Mouse (Mus musculus) megakaryocyte, embryonic 14.5 days (primary cell): ENCODE results near the gene H2-T23. TPM values are rescaled to one million over a fixed set of nuclear protein-coding genes. Genes with fewer than 3 reads are reported as not detected.
"Not testable (repeated sequence)": the region's sequence is repeated elsewhere in the genome, so short reads cannot be mapped to it uniquely, and the experiment has no call there.

ENCODE experiments used
- H3K27me3 ChIP-seq: replicated peaks from 2 replicates; pipeline ENCODE3; 2012; ENCODE audit warnings: inconsistent platforms
- H3K36me3 ChIP-seq: replicated peaks from 2 replicates; pipeline ENCODE3; 2012; ENCODE audit warnings: low read length, inconsistent platforms, mixed read lengths
- H3K4me1 ChIP-seq: 2 replicates; pipeline ENCODE4 v1.6.1; 2012; ENCODE audit warnings: inconsistent platforms
- H3K4me3 ChIP-seq: replicated peaks from 2 replicates; pipeline ENCODE3; 2012; ENCODE audit warnings: moderate library complexity, mild to moderate bottlenecking, inconsistent platforms
- H3K9me3 ChIP-seq: 2 replicates; pipeline ENCODE4 v1.6.1; 2012; ENCODE audit warnings: inconsistent platforms
- FLI1 ChIP-seq: IDR thresholded peaks from 2 replicates; pipeline ENCODE4 v1.6.1; 2012; ENCODE audit warnings: low read length, inconsistent platforms, mixed read lengths
- GATA1 ChIP-seq: IDR thresholded peaks from 3 replicates; pipeline ENCODE4 v1.6.1; 2012; ENCODE audit warnings: mixed read lengths, low read length, inconsistent platforms, borderline replicate concordance
- polyA plus RNA-seq: library from polyadenylated mRNA; stranded (reverse); fragments of >175 nt; gene quantifications from 2 replicates; pipeline ENCODE4 v1.2.3, GENCODE M21; 2012; ENCODE audit warnings: low replicate concordance; ENCODE audit not compliant: insufficient read depth

Gene H2-T23
- polyA plus RNA-seq = 13.8 and 44.0 TPM in 2 replicates

DNA sequence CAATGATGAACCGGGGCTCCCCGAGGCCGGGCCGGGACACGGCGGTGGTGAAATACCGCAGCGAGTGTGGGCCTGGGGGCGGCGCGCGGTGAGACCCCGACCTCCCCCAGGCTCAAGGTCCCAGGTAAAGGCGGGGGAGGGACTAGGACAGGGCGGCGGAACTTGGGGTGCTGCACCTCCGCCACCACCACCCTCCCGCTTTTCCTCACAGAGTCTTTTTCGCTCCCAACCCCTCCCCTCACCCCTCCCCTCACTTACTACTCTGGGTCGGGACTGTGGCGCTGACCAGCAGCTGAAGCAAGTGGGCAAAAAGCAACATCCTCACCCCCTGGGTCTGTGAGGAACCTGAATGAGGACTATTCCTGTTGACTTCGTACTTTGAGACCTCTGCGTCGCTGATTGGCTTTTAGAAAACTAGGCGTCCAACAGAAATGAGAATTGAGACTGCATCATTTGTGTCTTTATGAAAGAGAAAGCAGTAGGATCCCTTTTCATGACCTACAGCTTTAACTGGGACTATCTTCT is at the start of gene H2-T23:
Gene H2-T23, minus strand, starts transcription at position 505 of the 525 bp plus-strand sequence.
- H3K27me3 ChIP-seq, H3K9me3 ChIP-seq: not testable (repeated sequence)
- Histone ChIP-seq H3K4me3 (peak within 1 kb of the TSS; percentile 92), H3K36me3 (peaks cover 18% of the 10 kb centered on the region), H3K4me1 (peaks cover 33% of the 10 kb centered on the region)

DNA sequence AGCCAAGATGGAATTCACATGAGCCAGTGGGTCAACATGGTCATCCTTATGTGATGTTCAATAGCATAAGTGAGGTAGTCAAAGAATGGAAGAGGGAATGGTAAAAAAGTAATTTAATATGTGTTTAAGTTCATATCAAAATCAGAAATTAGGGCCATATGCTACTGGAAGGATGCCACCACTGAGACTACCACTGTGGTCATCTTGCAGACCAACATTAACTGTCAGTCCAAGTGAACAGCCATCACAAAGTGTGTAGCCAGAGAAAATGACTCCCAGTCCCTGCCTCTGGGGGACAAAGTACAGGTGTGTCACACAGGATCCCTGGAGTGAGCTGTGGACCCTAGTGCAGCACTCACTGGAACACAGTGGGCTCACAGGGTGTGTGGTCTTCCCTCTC is 49.2 kb upstream of the H2-T23 start:
- not testable (repeated sequence) for H3K36me3 ChIP-seq, H3K4me3 ChIP-seq, H3K9me3 ChIP-seq
- H3K4me1 ChIP-seq = peaks cover 14% of the 10 kb centered on the region
- H3K27me3 ChIP-seq = peaks cover 42% of the 10 kb centered on the region

DNA sequence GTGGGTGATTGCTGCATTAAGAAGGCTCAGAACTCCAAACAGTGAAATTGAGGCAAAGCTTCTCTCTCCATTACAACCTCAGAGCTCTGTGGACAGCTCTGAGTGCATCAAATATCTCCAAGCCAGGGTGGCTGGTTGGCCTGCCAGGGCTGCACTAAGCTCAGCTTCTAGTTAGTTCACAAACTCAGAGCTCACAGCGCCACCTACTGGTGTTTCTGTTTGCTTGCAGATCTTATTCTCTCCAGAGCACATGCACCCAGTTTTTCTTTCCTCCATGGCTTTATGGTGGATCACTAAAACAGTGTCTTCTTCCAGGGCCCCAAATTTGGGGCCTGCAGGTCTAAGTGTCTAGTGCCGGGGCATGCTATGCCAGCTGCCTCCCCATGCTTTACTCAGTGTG is 28.2 kb upstream of the H2-T23 start:
- Histone ChIP-seq H3K36me3 (no peaks in the 10 kb centered on the region), H3K4me3 (no peak overlapping the region), H3K9me3 (no peaks in the 10 kb centered on the region), H3K4me1 (no peaks in the 10 kb centered on the region), H3K27me3 (peaks cover 17% of the 10 kb centered on the region)
- TF ChIP-seq GATA1 = no peak
- no peak for TF ChIP-seq FLI1

DNA sequence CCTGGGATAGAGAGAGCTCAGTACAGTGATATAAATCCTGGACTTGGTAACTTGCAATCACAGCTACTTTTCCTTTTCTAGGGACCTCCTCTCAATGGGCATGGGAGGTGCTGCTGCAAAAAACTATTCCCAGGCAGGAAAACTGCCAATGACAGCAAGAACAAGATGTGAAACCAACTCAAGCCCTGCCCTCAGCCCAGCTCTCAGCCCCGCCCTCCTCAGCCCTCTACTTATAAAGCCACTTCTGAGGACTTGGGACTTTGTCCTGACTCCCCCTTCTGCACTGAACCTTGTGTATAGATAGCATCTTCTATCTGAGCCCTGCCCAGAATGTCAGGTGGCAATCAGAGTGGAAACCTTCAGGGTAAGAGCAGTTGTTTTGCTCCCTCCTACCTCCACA is 25.7 kb upstream of the H2-T23 start, which contains the start of gene Gm11127:
Gene Gm11127, minus strand, starts transcription at position 10 of the 400 bp plus-strand sequence.
- peaks cover 14% of the 10 kb centered on the region for H3K27me3 ChIP-seq
- not testable (repeated sequence) for H3K9me3 ChIP-seq

DNA sequence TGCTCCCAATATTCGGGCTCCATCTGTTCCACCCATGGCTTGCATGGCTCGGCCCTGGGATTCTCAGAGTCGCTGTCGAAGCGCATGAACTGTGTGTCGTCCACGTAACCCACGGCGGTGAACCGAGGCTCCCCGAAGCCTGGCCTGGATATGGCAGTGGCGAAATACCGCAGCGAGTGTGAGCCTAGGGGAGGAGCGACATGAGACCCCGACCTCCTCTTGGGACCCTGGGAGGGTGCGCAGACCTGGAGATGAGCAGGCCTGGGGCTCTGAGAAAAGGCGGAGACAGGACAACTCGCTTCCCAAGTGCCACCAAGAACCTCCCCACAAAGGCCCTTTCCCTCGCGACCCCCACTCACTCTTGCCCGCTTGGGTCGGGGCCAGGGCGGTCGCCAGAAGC is 25.3 kb upstream of the H2-T23 start:
- not testable (repeated sequence) for H3K4me1 ChIP-seq, H3K36me3 ChIP-seq, H3K9me3 ChIP-seq, H3K4me3 ChIP-seq
- H3K27me3 ChIP-seq = peaks cover 13% of the 10 kb centered on the region

More for the DNA sequence above, 25.7 kb upstream of the H2-T23 start, which contains the start of gene Gm11127:
- not testable (repeated sequence) for H3K36me3 ChIP-seq, H3K4me1 ChIP-seq, H3K4me3 ChIP-seq

DNA sequence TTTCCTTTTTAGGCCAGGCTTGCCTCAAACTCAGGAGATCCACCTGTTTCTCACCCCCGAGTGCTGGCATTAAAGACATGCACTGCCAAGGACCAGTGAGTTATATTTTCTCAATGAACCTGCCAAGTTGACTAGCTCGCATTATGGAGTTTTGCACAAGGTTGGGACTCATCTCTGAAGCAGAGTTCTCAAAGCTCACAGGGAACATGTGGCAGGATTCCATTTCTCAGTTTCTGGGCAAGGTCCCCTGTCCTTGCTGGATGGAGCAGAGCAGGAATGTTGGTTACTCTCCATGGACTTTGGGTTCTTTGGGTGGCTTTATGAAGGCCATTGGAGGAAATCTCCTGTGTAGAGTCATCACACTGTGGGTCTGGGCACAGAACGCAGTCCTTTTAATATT is 10.6 kb upstream of the H2-T23 start:
- Histone ChIP-seq H3K4me3 (peak overlapping the region; percentile 90), H3K36me3 (no peaks in the 10 kb centered on the region), H3K9me3 (no peaks in the 10 kb centered on the region), H3K4me1 (peaks cover 8% of the 10 kb centered on the region), H3K27me3 (no peaks in the 10 kb centered on the region)
- TF ChIP-seq GATA1 (no peak), FLI1 (no peak)

DNA sequence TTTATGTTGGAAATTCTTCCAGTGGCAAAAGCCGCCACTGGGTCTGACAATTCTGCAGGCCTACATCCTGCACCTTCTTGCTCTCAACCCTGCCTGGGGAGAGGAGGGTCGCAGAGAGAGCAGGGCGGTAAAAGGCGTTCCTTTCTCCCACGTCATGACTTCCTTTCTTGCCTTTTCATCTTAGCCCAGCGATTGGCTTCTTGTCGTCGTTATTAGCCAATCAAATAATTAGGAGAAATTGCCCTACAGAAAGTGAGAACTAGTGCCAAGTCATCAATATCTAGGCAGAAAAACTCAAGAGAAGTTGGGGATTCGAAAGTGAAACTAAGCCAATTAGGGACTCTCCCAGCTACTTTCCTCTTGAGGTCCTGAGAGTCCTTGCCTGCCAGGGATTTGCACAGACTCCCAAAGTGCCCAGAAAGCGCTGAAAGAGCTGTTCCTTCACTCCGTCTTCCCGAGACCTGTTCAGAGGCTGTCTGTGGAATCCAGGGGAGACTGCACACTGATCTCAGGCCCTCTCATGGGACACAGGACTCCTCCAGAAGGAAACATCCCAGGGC is 10.0 kb upstream of the H2-T23 start, which contains the start of the genes H2-T22 and Gm6034:
Gene H2-T22, minus strand, starts transcription at position 138 of the 560 bp plus-strand sequence.
Gene Gm6034, plus strand, starts transcription at position 352 of the 560 bp plus-strand sequence.
- peak within 1 kb of the TSS; percentile 90 for H3K4me3 ChIP-seq
- not testable (repeated sequence) for H3K27me3 ChIP-seq, H3K9me3 ChIP-seq, H3K4me1 ChIP-seq, H3K36me3 ChIP-seq

DNA sequence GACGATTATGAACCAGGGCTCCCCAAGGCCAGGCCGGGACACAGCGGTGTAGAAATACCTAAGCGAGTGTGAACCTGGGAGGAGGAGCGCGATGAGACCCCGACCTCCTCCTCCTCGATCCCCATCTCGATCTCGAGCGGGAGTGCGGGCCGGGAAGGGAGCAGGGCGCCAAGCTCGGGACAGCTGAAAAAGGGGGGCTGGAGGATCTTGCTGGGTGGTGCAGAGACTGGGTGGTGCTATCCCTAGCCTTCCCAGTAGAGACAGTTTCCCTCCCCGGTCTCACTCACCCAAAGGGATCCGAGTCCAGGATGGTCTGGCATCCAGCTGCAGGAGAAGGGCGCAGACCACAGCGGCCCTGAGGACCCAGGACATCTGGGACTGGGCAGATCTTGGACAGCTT is 9.4 kb upstream of the H2-T23 start:
- H3K9me3 ChIP-seq, H3K27me3 ChIP-seq, H3K4me1 ChIP-seq, H3K36me3 ChIP-seq: not testable (repeated sequence)
- H3K4me3 ChIP-seq = peak overlapping the region; percentile 87

DNA sequence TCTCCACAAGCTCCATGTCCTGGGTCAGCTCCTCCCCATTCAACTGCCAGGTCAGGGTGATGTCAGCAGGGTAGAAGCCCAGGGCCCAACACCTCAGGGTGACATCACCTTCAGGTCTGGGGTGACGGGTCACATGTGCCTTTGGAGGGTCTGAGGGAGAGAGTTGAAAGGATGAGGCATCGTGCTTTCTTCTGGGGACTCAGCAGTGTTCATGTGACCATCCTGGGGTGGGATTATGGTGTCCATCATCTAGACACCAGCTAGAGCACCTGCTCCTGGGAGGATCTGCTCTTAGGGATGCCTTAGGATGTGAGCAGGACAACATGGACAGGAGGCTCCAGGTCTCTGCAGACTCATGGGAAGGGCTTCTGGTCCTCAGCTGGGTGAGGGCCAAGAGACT is 7.9 kb upstream of the H2-T23 start:
- not testable (repeated sequence) for H3K4me3 ChIP-seq, H3K27me3 ChIP-seq, H3K9me3 ChIP-seq, H3K4me1 ChIP-seq, H3K36me3 ChIP-seq

DNA sequence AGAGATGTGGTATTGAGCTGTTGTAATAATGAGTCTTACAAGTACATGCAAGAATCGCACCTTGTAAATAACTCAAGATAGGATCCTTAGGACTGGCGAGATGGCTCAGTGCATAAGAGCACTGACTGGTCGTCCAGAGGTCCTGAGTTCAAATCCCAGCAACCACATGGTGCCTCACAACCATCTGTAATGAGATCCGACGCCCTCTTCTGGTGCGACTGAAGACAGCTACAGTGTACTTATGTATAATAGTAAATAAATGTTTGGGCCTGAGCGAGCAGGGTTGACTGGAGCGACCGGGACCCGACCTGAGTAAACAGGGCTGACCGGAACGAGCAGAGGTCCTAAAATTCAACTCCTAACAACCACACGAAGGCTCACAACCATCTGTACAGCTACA is 3.5 kb upstream of the H2-T23 start:
- not testable (repeated sequence) for H3K9me3 ChIP-seq, H3K36me3 ChIP-seq, H3K4me1 ChIP-seq, H3K27me3 ChIP-seq, H3K4me3 ChIP-seq

DNA sequence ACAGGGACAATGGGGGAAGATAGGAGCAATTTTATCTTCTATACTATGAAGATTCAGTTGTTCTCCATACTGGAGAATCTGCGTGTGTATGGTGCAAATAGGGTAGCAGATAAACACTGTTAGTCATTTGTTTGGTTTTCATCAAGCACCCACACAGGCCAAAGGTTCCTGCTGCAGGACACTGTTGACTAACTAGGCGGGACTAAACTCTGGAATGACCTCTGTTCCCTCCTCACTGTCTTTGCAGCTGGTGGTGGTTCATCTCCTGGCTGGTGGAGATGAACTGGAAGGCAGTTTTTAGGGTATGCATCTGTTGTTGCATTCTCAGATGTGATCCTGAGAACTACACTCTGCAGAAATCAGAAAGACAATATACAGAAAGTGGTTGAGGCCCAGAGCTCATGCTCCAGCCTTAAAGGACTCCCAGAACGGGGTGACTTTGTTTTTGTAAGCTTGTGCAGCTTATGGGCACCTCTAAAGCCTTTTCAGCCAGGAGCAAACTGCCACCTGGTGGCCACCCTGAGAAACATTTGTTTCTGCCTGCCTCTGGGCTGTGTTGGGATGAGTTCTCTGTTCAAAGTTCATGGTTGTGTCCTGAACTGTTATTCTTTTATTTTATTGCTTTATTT is 2.5 kb upstream of the H2-T23 start:
- not testable (repeated sequence) for H3K36me3 ChIP-seq, H3K9me3 ChIP-seq, H3K27me3 ChIP-seq
- Histone ChIP-seq H3K4me3 (peak overlapping the region; percentile 65), H3K4me1 (peaks cover 14% of the 10 kb centered on the region)

DNA sequence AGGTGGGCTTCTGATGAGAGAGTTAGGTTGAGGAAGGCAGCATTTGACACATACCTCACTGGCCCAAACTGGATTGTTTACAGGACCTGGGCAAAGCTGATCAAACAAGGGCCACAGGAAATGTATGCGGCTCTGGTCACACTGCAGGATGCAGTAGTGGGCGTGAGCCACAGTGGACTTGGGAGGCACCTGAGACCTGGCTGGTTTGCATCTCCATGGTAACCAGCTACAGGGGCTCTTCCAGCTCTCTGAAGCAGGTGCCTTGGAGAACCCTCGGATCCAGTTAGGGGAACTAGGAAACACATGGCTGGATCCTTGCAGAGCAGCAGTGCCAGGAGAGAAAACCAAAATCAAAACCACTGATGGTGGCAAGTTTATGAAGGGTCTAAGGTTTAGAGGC is 1.9 kb upstream of the H2-T23 start:
- H3K36me3 ChIP-seq, H3K4me3 ChIP-seq, H3K9me3 ChIP-seq, H3K27me3 ChIP-seq: not testable (repeated sequence)
- H3K4me1 ChIP-seq = peaks cover 16% of the 10 kb centered on the region

DNA sequence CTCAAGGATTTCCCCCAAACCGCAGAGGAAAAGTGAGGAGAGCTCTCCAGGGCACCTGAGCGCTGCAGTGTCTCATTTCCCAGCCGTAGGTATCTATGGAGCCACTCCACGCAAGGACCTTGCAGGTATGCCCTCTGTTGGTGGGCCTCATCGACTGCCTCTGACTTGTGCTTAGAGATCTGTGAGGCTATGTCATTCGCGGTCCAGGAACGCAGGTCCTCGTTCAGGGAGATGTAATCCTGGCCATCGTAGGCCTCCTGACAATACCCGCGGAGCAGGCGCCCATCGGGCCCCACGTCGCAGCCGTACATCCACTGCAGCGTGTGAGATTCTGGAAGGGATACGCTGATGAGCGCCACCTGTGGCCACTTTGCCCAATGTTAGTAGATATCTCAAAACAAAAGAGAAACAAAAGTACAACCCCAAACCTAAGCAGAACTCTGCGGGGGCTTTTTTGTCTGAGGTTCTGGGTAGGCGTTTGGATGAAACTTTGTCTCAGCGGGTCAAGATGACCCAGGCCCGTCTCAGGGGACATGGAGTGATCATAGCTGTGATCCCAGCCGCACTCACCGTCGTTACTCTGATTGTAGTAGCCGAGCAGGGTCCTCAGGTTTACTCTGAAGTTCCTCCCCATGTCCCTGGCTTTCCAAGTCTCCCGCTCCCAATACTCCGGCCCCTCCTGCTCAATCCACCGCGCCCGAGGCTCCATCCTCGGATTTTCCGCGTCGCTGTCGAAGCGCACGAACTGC is 898 bp downstream of the H2-T23 start:
- not testable (repeated sequence) for H3K27me3 ChIP-seq, H3K9me3 ChIP-seq
- H3K4me3 ChIP-seq = peak overlapping the region; percentile 92
- H3K36me3 ChIP-seq = peaks cover 19% of the 10 kb centered on the region
- H3K4me1 ChIP-seq = peaks cover 33% of the 10 kb centered on the region

DNA sequence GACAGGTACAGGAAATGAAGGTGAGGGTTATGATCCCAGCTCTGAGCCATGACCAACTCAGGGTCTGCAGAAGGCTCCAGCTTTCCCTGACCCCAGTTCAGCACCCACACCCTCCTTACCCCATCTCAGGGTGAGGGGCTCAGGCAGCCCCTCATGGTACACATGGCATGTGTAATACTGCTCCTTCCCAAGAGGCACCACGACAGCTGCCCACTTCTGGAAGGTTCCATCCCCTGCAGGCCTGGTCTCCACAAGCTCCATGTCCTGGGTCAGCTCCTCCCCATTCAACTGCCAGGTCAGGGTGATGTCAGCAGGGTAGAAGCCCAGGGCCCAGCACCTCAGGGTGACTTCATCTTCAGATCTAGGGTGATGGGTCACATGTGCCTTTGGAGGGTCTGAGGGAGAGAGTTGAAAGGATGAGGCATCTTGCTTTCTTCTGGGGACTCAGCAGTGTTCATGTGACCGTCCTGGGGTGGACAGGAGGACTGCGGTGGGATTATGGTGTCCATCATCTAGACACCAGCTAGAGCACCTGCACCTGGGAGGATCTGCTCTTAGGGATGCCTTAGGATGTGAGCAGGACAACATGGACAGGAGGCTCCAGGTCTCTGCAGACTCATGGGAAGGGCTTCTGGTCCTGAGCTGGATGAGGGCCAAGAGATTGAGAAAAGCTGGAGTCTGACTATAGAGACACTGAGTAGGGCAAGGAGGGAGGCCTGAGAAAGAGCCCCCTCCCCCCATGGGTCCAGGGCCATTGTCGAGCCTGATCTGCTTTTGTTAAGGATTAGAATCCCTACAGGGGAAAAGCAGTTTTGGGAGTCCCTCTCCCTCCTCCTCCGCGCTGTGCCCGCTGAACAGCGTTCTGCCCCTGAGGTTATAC is 1.7 kb downstream of the H2-T23 start:
- peaks cover 27% of the 10 kb centered on the region for H3K36me3 ChIP-seq
- peaks cover 41% of the 10 kb centered on the region for H3K4me1 ChIP-seq
- H3K9me3 ChIP-seq, H3K27me3 ChIP-seq: not testable (repeated sequence)
- peak overlapping the region; percentile 87 for H3K4me3 ChIP-seq
